Mouse (Mus musculus) CH12.LX (cell line): ENCODE results near the gene Ypel4.

Source experiments
- CTCF ChIP-seq, 2 experiments: IDR thresholded peaks in 1 of 2; conservative IDR thresholded peaks in 1 of 2; 2 replicates each; pipeline ENCODE4 v1.5.1; 2011 to 2012; ENCODE audit warnings: low read depth in 2 of 2, low read length in 2 of 2, improper control_type of control experiment in 1 of 2, inconsistent platforms in 1 of 2, mild to moderate bottlenecking in 1 of 2, moderate library complexity in 1 of 2
- E2F4 ChIP-seq: IDR thresholded peaks from 2 replicates; pipeline ENCODE4 v1.6.1; 2011; ENCODE audit warnings: low read depth, low read length, improper control_type of control experiment; ENCODE audit not compliant: insufficient replicate concordance
- JUN ChIP-seq: IDR thresholded peaks from 2 replicates; pipeline ENCODE4 v1.6.1; 2011; ENCODE audit warnings: low read depth, mild to moderate bottlenecking, low read length, improper control_type of control experiment, moderate library complexity; ENCODE audit not compliant: insufficient read depth
- POLR2A ChIP-seq: IDR thresholded peaks from 2 replicates; pipeline ENCODE4 v1.6.1; 2011; ENCODE audit warnings: low read depth, mild to moderate bottlenecking, improper control_type of control experiment, low read length
- SMC3 ChIP-seq: IDR thresholded peaks from 2 replicates; pipeline ENCODE4 v1.6.1; 2011; ENCODE audit warnings: low read depth, low read length, improper control_type of control experiment
- TCF12 ChIP-seq: IDR thresholded peaks from 2 replicates; pipeline ENCODE4 v1.6.1; 2014; ENCODE audit warnings: low read depth, mild to moderate bottlenecking, inconsistent platforms, low read length, improper control_type of control experiment
- USF1 ChIP-seq: IDR thresholded peaks from 2 replicates; pipeline ENCODE4 v1.6.1; 2014; ENCODE audit warnings: low read depth, mild to moderate bottlenecking, inconsistent platforms, low read length, improper control_type of control experiment

DNA sequence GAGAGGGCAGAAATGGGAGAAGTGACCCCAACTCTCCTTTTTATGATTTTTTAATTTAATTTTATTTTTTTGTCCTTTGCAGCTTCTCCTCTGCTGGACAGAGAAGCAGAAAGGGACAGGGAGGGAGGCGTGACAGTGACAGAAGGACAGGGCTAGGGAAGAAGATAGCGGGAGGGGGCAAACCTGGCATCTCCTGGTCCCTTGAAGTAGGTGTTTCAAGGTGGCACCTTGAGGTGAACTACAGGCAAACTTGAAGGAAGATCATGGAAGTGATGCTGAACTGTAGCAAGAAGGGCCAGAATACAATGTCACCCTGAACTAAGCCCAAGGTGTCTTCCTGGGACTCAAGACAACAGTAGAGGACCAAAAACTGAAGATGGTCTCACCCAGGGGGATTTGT lies 1.1 kb downstream of the Ypel4 start:
- TF ChIP-seq SMC3 = no peak
- no peak for TF ChIP-seq CTCF (conservative IDR thresholded peaks at IDR 0.05 in 1 of 2, IDR thresholded peaks at IDR 0.05 in 1 of 2; ENCODE audit: low read depth in 2 of 2, low read length in 2 of 2)
- TF ChIP-seq USF1 = no peak
- no peak for TF ChIP-seq E2F4
- TF ChIP-seq JUN = no peak
- no peak for TF ChIP-seq TCF12
- no peak for TF ChIP-seq POLR2A
